Mouse (Mus musculus) stomach, postnatal 0 days (tissue): ENCODE data around the gene Igf1. TPM values are rescaled to one million over a fixed set of nuclear protein-coding genes. Genes with fewer than 3 reads are reported as not detected.

ENCODE experiments used
- ATAC-seq: fragments of 200-750 bp; cut with Nextera tagmentation; 2 replicates; pipeline ENCODE4 v1.8.0; 2017; ENCODE audit not compliant: low FRiP score, low TSS enrichment
- DNase-seq: peaks from one replicate; pipeline ENCODE4 v3.0.0-alpha.2; 2016; ENCODE audit warnings: low spot score
- H3K27ac ChIP-seq: fragments of 300-500 bp; sonication (generic); replicated peaks from 2 replicates; pipeline ENCODE4 v1.5.1; 2014; ENCODE audit warnings: mild to moderate bottlenecking, control low read depth
- H3K27me3 ChIP-seq: fragments of 300-500 bp; sonication (generic); 2 replicates; pipeline ENCODE4 v1.6.1; 2014; ENCODE audit warnings: low read length; ENCODE audit not compliant: control insufficient read depth, insufficient read depth
- H3K36me3 ChIP-seq: fragments of 300-500 bp; sonication (generic); 2 replicates; pipeline ENCODE4 v1.6.1; 2014; ENCODE audit warnings: low read length, mixed read lengths; ENCODE audit not compliant: control insufficient read depth, insufficient read depth
- H3K4me1 ChIP-seq: fragments of 300-500 bp; sonication (generic); replicated peaks from 2 replicates; pipeline ENCODE4 v1.6.1; 2014; ENCODE audit warnings: antibody characterized with exemption; ENCODE audit not compliant: control insufficient read depth, insufficient read depth
- H3K4me2 ChIP-seq: fragments of 300-500 bp; sonication (generic); replicated peaks from 2 replicates; pipeline ENCODE4 v1.6.1; 2014; ENCODE audit warnings: low read depth, mild to moderate bottlenecking, control low read depth, moderate library complexity
- H3K4me3 ChIP-seq: fragments of 300-500 bp; sonication (generic); 2 replicates; pipeline ENCODE4 v1.5.1; 2014; ENCODE audit warnings: low read depth, low read length, control low read depth
- H3K9ac ChIP-seq: fragments of 300-500 bp; sonication (generic); 2 replicates; pipeline ENCODE4 v1.6.1; 2014; ENCODE audit warnings: mild to moderate bottlenecking, low read length, control low read depth, mixed read lengths
- H3K9me3 ChIP-seq: fragments of 300-500 bp; sonication (generic); 2 replicates; pipeline ENCODE4 v1.6.1; 2016; ENCODE audit warnings: low read length; ENCODE audit not compliant: control insufficient read depth
- CTCF ChIP-seq: IDR thresholded peaks from 2 replicates; pipeline ENCODE4 v1.5.1; 2016; ENCODE audit warnings: antibody characterized with exemption, low read depth, mild to moderate bottlenecking, moderate library complexity
- EP300 ChIP-seq: optimal IDR thresholded peaks from 2 replicates; pipeline ENCODE3; 2016; ENCODE audit warnings: antibody characterized with exemption
- WGBS: fragments of 180-500 bp; shearing (Covaris S2); extraction: QIAGEN DNeasy Blood & Tissue Kit; methylation state at CpG from one replicate; pipeline ENCODE4 v1.1.7; 2014; 5-methylcytosine and 5-hydroxymethylcytosine counted together
- polyA plus RNA-seq: library from polyadenylated mRNA; unstranded; fragments of >200 nt; fragmentation: Nextera tagmentation; extraction: Ambion mirVana; gene quantifications from 2 replicates; pipeline ENCODE4 v1.2.1, GENCODE M21; 2015

Igf1 gene
- polyA plus RNA-seq, 1 experiment from 2014 or later: 42.5 TPM

- Histone ChIP-seq H3K4me3 (no peak overlapping the region), H3K9ac (no peak overlapping the region), H3K27ac (no peak overlapping the region), H3K9me3 (no peaks in the 10 kb centered on the region), H3K27me3 (no peaks in the 10 kb centered on the region), H3K4me2 (no peak overlapping the region), H3K36me3 (0 out of 2 replicates have a peak, but pooled peaks cover 2% of the 10 kb centered on the region), H3K4me1 (no peaks in the 10 kb centered on the region; the same call in 1 of the 2 replicates)
- DNase-seq: no peak
- 70% methylated on average over 9 of the region's 9 CpGs for WGBS
- ATAC-seq: no peak
- no peak for TF ChIP-seq EP300
- no peak for TF ChIP-seq CTCF
These were observed 10.4 kb downstream of the Igf1 start for GRCm38 (mm10) chr10:87868349-87869053.

GRCm38 (mm10) chr10:87869151-87869550, 11.1 kb downstream of the Igf1 start:
- TF ChIP-seq CTCF (no peak), EP300 (no peak)
- Histone ChIP-seq H3K9me3 (no peaks in the 10 kb centered on the region), H3K9ac (no peak overlapping the region), H3K4me2 (no peak overlapping the region), H3K27ac (no peak overlapping the region), H3K4me3 (no peak overlapping the region), H3K36me3 (0 out of 2 replicates have a peak, but pooled peaks cover 2% of the 10 kb centered on the region), H3K4me1 (no peaks in the 10 kb centered on the region; the same call in 1 of the 2 replicates), H3K27me3 (no peaks in the 10 kb centered on the region)
- DNase-seq (no peak), ATAC-seq (no peak)
- WGBS: 80% methylated on average over 2 of the region's 2 CpGs

GRCm38 (mm10) chr10:87869691-87870090, 11.6 kb downstream of the Igf1 start:
- ATAC-seq (no peak), DNase-seq (no peak)
- no peaks in the 10 kb centered on the region; the same call in 1 of the 2 replicates for H3K4me1 ChIP-seq
- TF ChIP-seq EP300: no peak
- TF ChIP-seq CTCF: no peak
- H3K4me3 ChIP-seq: no peak overlapping the region
- WGBS: 89% methylated on average over 1 of the region's 1 CpGs
- no peak overlapping the region for H3K4me2 ChIP-seq
- no peak overlapping the region for H3K27ac ChIP-seq
- peaks cover 2% of the 10 kb centered on the region; the same call in 1 of the 2 replicates for H3K36me3 ChIP-seq
- H3K9ac ChIP-seq: no peak overlapping the region
- H3K9me3 ChIP-seq: no peaks in the 10 kb centered on the region
- no peaks in the 10 kb centered on the region for H3K27me3 ChIP-seq

GRCm38 (mm10) chr10:87871863-87872647, 14.0 kb downstream of the Igf1 start:
- Histone ChIP-seq H3K4me1 (no peaks in the 10 kb centered on the region; the same call in 1 of the 2 replicates), H3K9me3 (no peaks in the 10 kb centered on the region), H3K4me2 (no peak overlapping the region), H3K4me3 (no peak overlapping the region), H3K36me3 (no peaks in the 10 kb centered on the region; the same call in 1 of the 2 replicates), H3K9ac (no peak overlapping the region), H3K27me3 (no peaks in the 10 kb centered on the region), H3K27ac (no peak overlapping the region)
- TF ChIP-seq CTCF: no peak
- TF ChIP-seq EP300: no peak
- WGBS: 22% methylated on average over 8 of the region's 8 CpGs
- ATAC-seq (no peak), DNase-seq (no peak)

- TF ChIP-seq EP300 (no peak), CTCF (no peak)
- Histone ChIP-seq H3K4me2 (no peak overlapping the region), H3K4me1 (no peaks in the 10 kb centered on the region; the same call in 1 of the 2 replicates), H3K9ac (no peak overlapping the region), H3K9me3 (no peaks in the 10 kb centered on the region), H3K27ac (no peak overlapping the region), H3K27me3 (no peaks in the 10 kb centered on the region), H3K4me3 (no peak overlapping the region), H3K36me3 (no peaks in the 10 kb centered on the region; the same call in 1 of the 2 replicates)
- WGBS: 58% methylated on average over 5 of the region's 5 CpGs
- DNase-seq (no peak), ATAC-seq (no peak)
These were observed 14.8 kb downstream of the Igf1 start for GRCm38 (mm10) chr10:87872854-87873253.

- no peak for TF ChIP-seq CTCF
- no peak for TF ChIP-seq EP300
- DNase-seq: no peak
- H3K9me3 ChIP-seq: no peaks in the 10 kb centered on the region
- H3K4me2 ChIP-seq: no peak overlapping the region
- no peak overlapping the region for H3K27ac ChIP-seq
- no peak for ATAC-seq
- no peak overlapping the region for H3K9ac ChIP-seq
- H3K36me3 ChIP-seq: no peaks in the 10 kb centered on the region; the same call in 1 of the 2 replicates
- H3K4me3 ChIP-seq: no peak overlapping the region
- no peaks in the 10 kb centered on the region; the same call in 1 of the 2 replicates for H3K4me1 ChIP-seq
- no peaks in the 10 kb centered on the region for H3K27me3 ChIP-seq
- WGBS: 93% methylated on average over 3 of the region's 3 CpGs
These were observed 15.5 kb downstream of the Igf1 start for GRCm38 (mm10) chr10:87873516-87873915.
